Mouse (Mus musculus) neural tube, embryonic 15.5 days (tissue): Measurements from ENCODE around the gene Psmb5. TPM values are rescaled to one million over a fixed set of nuclear protein-coding genes. Genes with fewer than 3 reads are reported as not detected.

ENCODE experiments used
- ATAC-seq: fragments of 200-750 bp; cut with Nextera tagmentation; 2 replicates; pipeline ENCODE4 v1.8.0; 2017; ENCODE audit warnings: mild to moderate bottlenecking, moderate TSS enrichment, moderate library complexity; ENCODE audit not compliant: low FRiP score
- H3K27ac ChIP-seq: fragments of 300-500 bp; sonication (generic); replicated peaks from 2 replicates; pipeline ENCODE4 v1.5.1; 2015; ENCODE audit warnings: mild to moderate bottlenecking, inconsistent platforms
- H3K27me3 ChIP-seq: fragments of 300-500 bp; sonication (generic); replicated peaks from 2 replicates; pipeline ENCODE4 v1.6.1; 2015; ENCODE audit warnings: inconsistent platforms
- H3K36me3 ChIP-seq: fragments of 300-500 bp; sonication (generic); 2 replicates; pipeline ENCODE4 v1.6.1; 2015; ENCODE audit warnings: inconsistent platforms
- H3K4me1 ChIP-seq: fragments of 300-500 bp; sonication (generic); 2 replicates; pipeline ENCODE4 v1.6.1; 2015; ENCODE audit warnings: inconsistent platforms
- H3K4me2 ChIP-seq: fragments of 300-500 bp; sonication (generic); 2 replicates; pipeline ENCODE4 v1.6.1; 2015; ENCODE audit warnings: inconsistent platforms, mild to moderate bottlenecking, moderate library complexity
- H3K4me3 ChIP-seq: fragments of 300-500 bp; sonication (generic); replicated peaks from 2 replicates; pipeline ENCODE4 v1.5.1; 2015; ENCODE audit warnings: mild to moderate bottlenecking, inconsistent platforms
- H3K9ac ChIP-seq: fragments of 300-500 bp; sonication (generic); replicated peaks from 2 replicates; pipeline ENCODE4 v1.6.1; 2015; ENCODE audit warnings: mild to moderate bottlenecking, inconsistent platforms
- H3K9me3 ChIP-seq: fragments of 300-500 bp; sonication (generic); replicated peaks from 2 replicates; pipeline ENCODE4 v1.6.1; 2016; ENCODE audit warnings: inconsistent platforms
- WGBS: fragments of 180-500 bp; shearing (Covaris S2); methylation state at CpG from one replicate; pipeline ENCODE4 v1.1.7; 2015; ENCODE audit warnings: mixed read lengths; 5-methylcytosine and 5-hydroxymethylcytosine counted together
- polyA plus RNA-seq: library from polyadenylated mRNA; unstranded; fragments of >200 nt; fragmentation: Nextera tagmentation; extraction: Ambion mirVana; gene quantifications from 2 replicates; pipeline ENCODE4 v1.2.1, GENCODE M21; 2015

The Psmb5 gene
- polyA plus RNA-seq, 1 experiment from 2014 or later = 448 TPM

DNA sequence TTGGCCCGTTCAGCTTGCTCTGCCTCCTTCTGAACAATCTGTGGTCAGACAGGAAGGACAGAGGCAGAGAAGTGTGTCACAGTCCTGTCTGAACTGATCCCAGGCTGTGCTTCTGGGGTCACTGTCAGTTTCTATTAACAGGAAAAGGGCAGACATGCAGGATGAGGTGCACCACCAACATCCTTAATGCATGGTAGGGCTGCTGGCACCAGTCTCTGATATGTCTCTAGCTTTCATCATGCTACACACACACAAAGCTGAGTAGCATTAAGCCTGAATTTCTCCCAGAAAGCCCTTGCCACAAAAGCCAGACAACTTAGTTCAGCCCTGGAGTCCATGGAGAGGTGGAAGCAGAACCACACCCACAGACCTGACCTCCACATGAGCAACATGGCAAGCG, 25.2 kb upstream of the Psmb5 start:
- no peaks in the 10 kb centered on the region for H3K9me3 ChIP-seq
- peaks cover 28% of the 10 kb centered on the region for H3K4me1 ChIP-seq
- 91% methylated on average over 2 of the region's 2 CpGs for WGBS
- no peak overlapping the region for H3K9ac ChIP-seq
- no peak overlapping the region for H3K27ac ChIP-seq
- no peaks in the 10 kb centered on the region for H3K27me3 ChIP-seq
- H3K36me3 ChIP-seq = peaks cover 61% of the 10 kb centered on the region
- ATAC-seq = no peak
- no peak overlapping the region for H3K4me2 ChIP-seq
- no peak overlapping the region for H3K4me3 ChIP-seq

GRCm38 (mm10) chr14:54642224-54642944, 24.6 kb upstream of the Psmb5 start:
- H3K9ac ChIP-seq = no peak overlapping the region
- no peaks in the 10 kb centered on the region for H3K9me3 ChIP-seq
- H3K4me3 ChIP-seq = no peak overlapping the region
- H3K4me2 ChIP-seq = no peak overlapping the region
- WGBS = 80% methylated on average over 25 of the region's 25 CpGs
- peaks cover 31% of the 10 kb centered on the region for H3K4me1 ChIP-seq
- peaks cover 62% of the 10 kb centered on the region for H3K36me3 ChIP-seq
- no peak for ATAC-seq
- peak overlapping the region; percentile 90; the same call in 1 of the 2 replicates for H3K27ac ChIP-seq
- no peaks in the 10 kb centered on the region for H3K27me3 ChIP-seq

GRCm38 (mm10) chr14:54641305-54641969, 23.6 kb upstream of the Psmb5 start, which contains the start of gene Cdh24:
Cdh24 (minus strand) TSS chr14:54641364.
- Histone ChIP-seq H3K9ac (peak within 1 kb of the TSS; percentile 89), H3K27me3 (no peaks in the 10 kb centered on the region), H3K9me3 (no peaks in the 10 kb centered on the region), H3K27ac (peak within 1 kb of the TSS; percentile 90), H3K36me3 (peaks cover 62% of the 10 kb centered on the region), H3K4me1 (peaks cover 35% of the 10 kb centered on the region), H3K4me2 (peak within 1 kb of the TSS; percentile 96), H3K4me3 (peak within 1 kb of the TSS; percentile 79)
- peak; percentile 93 for ATAC-seq
- under 1% methylated on average over 44 of the region's 52 CpGs for WGBS

GRCm38 (mm10) chr14:54640946-54641304, 23.1 kb upstream of the Psmb5 start, which contains the start of gene Gm17606:
Gm17606 (plus strand) TSS chr14:54640952.
- H3K27me3 ChIP-seq = no peaks in the 10 kb centered on the region
- no peak for ATAC-seq
- peak within 1 kb of the TSS; percentile 96 for H3K4me2 ChIP-seq
- peak within 1 kb of the TSS; percentile 90 for H3K27ac ChIP-seq
- 1% methylated on average over 27 of the region's 28 CpGs for WGBS
- peaks cover 35% of the 10 kb centered on the region for H3K4me1 ChIP-seq
- H3K36me3 ChIP-seq = peaks cover 62% of the 10 kb centered on the region
- peak within 1 kb of the TSS; percentile 89 for H3K9ac ChIP-seq
- H3K4me3 ChIP-seq = peak within 1 kb of the TSS; percentile 79
- no peaks in the 10 kb centered on the region for H3K9me3 ChIP-seq

DNA sequence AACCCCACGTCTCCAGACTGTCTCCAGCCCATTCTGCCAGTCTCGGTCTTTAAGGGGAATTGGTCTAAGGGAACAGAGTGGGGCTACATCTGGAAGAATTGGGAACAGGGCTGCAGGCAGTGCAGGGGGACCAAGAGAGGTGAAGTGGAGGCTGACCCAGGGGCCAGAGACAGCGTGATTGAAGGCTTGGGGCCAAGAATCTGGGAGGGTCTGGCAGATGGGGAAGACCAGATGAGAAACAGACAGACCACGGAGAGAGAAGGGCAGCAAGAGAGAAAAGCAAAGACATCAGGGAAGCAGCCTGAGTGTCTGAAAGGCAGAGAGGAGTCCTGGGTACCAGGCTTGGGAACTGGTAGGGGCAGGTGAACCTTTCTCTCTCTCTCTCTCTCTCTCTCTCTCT, 22.3 kb upstream of the Psmb5 start:
- Histone ChIP-seq H3K27me3 (no peaks in the 10 kb centered on the region), H3K4me2 (peak overlapping the region; percentile 96), H3K9ac (peak overlapping the region; percentile 89), H3K4me3 (peak overlapping the region; percentile 79), H3K27ac (no peak overlapping the region), H3K4me1 (peaks cover 35% of the 10 kb centered on the region), H3K9me3 (no peaks in the 10 kb centered on the region), H3K36me3 (peaks cover 57% of the 10 kb centered on the region)
- WGBS = 12% methylated on average over 4 of the region's 4 CpGs
- no peak for ATAC-seq

DNA sequence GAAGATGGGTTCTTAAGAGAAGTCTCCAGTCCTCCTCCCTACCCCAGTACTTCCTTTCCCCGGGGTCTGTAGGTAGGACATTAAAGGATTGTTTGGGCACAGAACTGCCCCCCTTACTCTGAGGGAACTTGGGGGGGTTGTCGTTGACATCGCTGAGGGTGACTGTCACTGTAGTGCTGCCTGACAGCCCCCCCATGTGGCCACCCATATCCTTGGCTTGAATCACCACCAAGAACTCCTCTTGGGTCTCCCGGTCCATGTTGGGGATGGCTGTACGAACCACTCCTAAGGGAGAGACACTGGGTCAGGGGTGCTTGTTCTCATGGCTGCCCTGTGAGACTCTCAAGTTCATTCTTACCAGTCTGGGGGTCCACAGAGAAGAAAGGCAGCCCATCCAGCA, 20.4 kb upstream of the Psmb5 start:
- H3K9ac ChIP-seq = no peak overlapping the region
- H3K27me3 ChIP-seq = no peaks in the 10 kb centered on the region
- H3K4me3 ChIP-seq = no peak overlapping the region
- H3K4me2 ChIP-seq = no peak overlapping the region; the same call in 1 of the 2 replicates
- no peak for ATAC-seq
- no peaks in the 10 kb centered on the region for H3K9me3 ChIP-seq
- peaks cover 48% of the 10 kb centered on the region for H3K36me3 ChIP-seq
- no peak overlapping the region for H3K27ac ChIP-seq
- peaks cover 35% of the 10 kb centered on the region for H3K4me1 ChIP-seq
- WGBS = 79% methylated on average over 5 of the region's 5 CpGs

DNA sequence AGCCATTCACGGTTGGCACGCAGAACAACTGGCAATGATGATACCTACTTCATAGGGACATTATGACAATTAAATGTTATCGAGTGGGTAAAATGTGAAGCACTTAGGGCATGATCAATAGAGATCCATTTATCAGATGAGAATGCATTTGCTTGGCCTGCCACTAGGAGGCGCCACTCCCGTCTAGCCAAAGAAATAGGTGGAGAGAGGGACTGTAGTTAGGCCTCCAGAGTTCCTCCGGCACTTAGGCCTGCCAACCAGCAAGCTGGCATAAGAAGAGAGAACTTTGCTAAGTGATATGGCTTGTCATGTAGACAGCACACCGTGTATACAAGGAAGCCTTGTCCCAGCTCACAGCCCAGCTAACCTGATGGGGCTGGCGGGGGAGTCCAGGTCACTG, 19.1 kb upstream of the Psmb5 start:
- Histone ChIP-seq H3K4me2 (no peak overlapping the region), H3K36me3 (peaks cover 51% of the 10 kb centered on the region), H3K9me3 (no peaks in the 10 kb centered on the region), H3K27ac (no peak overlapping the region), H3K4me3 (no peak overlapping the region), H3K4me1 (peaks cover 35% of the 10 kb centered on the region), H3K9ac (no peak overlapping the region), H3K27me3 (no peaks in the 10 kb centered on the region)
- no peak for ATAC-seq
- WGBS = 54% methylated on average over 8 of the region's 8 CpGs

GRCm38 (mm10) chr14:54634182-54634581, 16.4 kb upstream of the Psmb5 start:
- no peak for ATAC-seq
- Histone ChIP-seq H3K27ac (no peak overlapping the region), H3K4me3 (no peak overlapping the region), H3K9me3 (no peaks in the 10 kb centered on the region), H3K27me3 (no peaks in the 10 kb centered on the region), H3K4me1 (peaks cover 19% of the 10 kb centered on the region), H3K36me3 (peaks cover 71% of the 10 kb centered on the region), H3K9ac (no peak overlapping the region), H3K4me2 (no peak overlapping the region)
- WGBS = 79% methylated on average over 4 of the region's 4 CpGs

- Histone ChIP-seq H3K4me3 (no peak overlapping the region), H3K4me1 (0 out of 2 replicates have a peak, but pooled peaks cover 3% of the 10 kb centered on the region), H3K36me3 (peaks cover 60% of the 10 kb centered on the region), H3K27me3 (no peaks in the 10 kb centered on the region), H3K9me3 (no peaks in the 10 kb centered on the region), H3K9ac (no peak overlapping the region), H3K4me2 (no peak overlapping the region), H3K27ac (no peak overlapping the region)
- WGBS = 96% methylated on average over 37 of the region's 37 CpGs
- no peak for ATAC-seq
These were observed 14.4 kb upstream of the Psmb5 start for GRCm38 (mm10) chr14:54632252-54632651.

- WGBS = 71% methylated on average over 4 of the region's 4 CpGs
- ATAC-seq = 0 out of 2 replicates have a peak, but pooled peaks have one; percentile 29
- H3K36me3 ChIP-seq = peaks cover 49% of the 10 kb centered on the region
These were observed 13.4 kb upstream of the Psmb5 start for GRCm38 (mm10) chr14:54631240-54631599.

GRCm38 (mm10) chr14:54630583-54631239, 12.9 kb upstream of the Psmb5 start:
- 68% methylated on average over 11 of the region's 11 CpGs for WGBS
- Histone ChIP-seq H3K27ac (peak overlapping the region; percentile 30; the same call in 1 of the 2 replicates), H3K27me3 (no peaks in the 10 kb centered on the region), H3K4me3 (no peak overlapping the region), H3K9ac (no peak overlapping the region), H3K36me3 (peaks cover 44% of the 10 kb centered on the region), H3K9me3 (no peaks in the 10 kb centered on the region), H3K4me2 (no peak overlapping the region), H3K4me1 (no peaks in the 10 kb centered on the region)
- peak; percentile 56 for ATAC-seq

More at GRCm38 (mm10) chr14:54631240-54631599, 13.4 kb upstream of the Psmb5 start:
- Histone ChIP-seq H3K9ac (no peak overlapping the region), H3K9me3 (no peaks in the 10 kb centered on the region), H3K4me3 (no peak overlapping the region), H3K4me1 (no peaks in the 10 kb centered on the region), H3K27me3 (no peaks in the 10 kb centered on the region), H3K27ac (peak overlapping the region; percentile 30; the same call in 1 of the 2 replicates), H3K4me2 (no peak overlapping the region)
